Mouse (Mus musculus): ENCODE measurements around the gene Hoxb2. TPM values are rescaled to one million over a fixed set of nuclear protein-coding genes. Genes with fewer than 3 reads are reported as not detected.

Hoxb2 gene
- polyA plus RNA-seq, 1 experiment from 2014 or later, result 4.0 TPM

GRCm38 (mm10) chr11:96317608-96318367 lies 32.5 kb upstream of the Hoxb2 start, which contains the start of gene Hoxb4:
Hoxb4 (plus strand) TSS chr11:96318267.
- H3K27me3 ChIP-seq (replicated peaks), result peaks cover 96% of the 10 kb centered on the region
- peaks cover 16% of the 10 kb centered on the region for H3K4me1 ChIP-seq (replicated peaks)
- ATAC-seq (ENCODE audit: insufficient number of reproducible peaks, low FRiP score), result no peak
- peak within 1 kb of the TSS; percentile 55; the same call in 1 of the 2 replicates for H3K9ac ChIP-seq
- peak within 1 kb of the TSS; percentile 58; the same call in 1 of the 2 replicates for H3K27ac ChIP-seq (ENCODE audit: poor library complexity, severe bottlenecking)
- H3K36me3 ChIP-seq, result no peaks in the 10 kb centered on the region
- H3K4me2 ChIP-seq, result peak within 1 kb of the TSS; percentile 66
- peak within 1 kb of the TSS; percentile 54 for H3K4me3 ChIP-seq
- H3K9me3 ChIP-seq (replicated peaks), result no peaks in the 10 kb centered on the region
- WGBS, result 3% methylated on average over 28 of the region's 28 CpGs

- Histone ChIP-seq H3K9ac (peak overlapping the region; percentile 55; the same call in 1 of the 2 replicates), H3K4me2 (peak overlapping the region; percentile 66), H3K4me1 (replicated peaks) (peaks cover 16% of the 10 kb centered on the region), H3K27ac (ENCODE audit: poor library complexity, severe bottlenecking) (peak overlapping the region; percentile 58; the same call in 1 of the 2 replicates), H3K27me3 (replicated peaks) (peaks cover 96% of the 10 kb centered on the region), H3K4me3 (peak overlapping the region; percentile 54), H3K36me3 (no peaks in the 10 kb centered on the region), H3K9me3 (replicated peaks) (no peaks in the 10 kb centered on the region)
- peak; percentile 74; the same call in 1 of the 2 replicates for ATAC-seq (ENCODE audit: insufficient number of reproducible peaks, low FRiP score)
- under 1% methylated on average over 40 of the region's 45 CpGs for WGBS
Observed at GRCm38 (mm10) chr11:96318368-96319070, 31.8 kb upstream of the Hoxb2 start.

- Histone ChIP-seq H3K36me3 (no peaks in the 10 kb centered on the region), H3K9me3 (replicated peaks) (no peaks in the 10 kb centered on the region), H3K4me1 (replicated peaks) (peaks cover 16% of the 10 kb centered on the region), H3K4me2 (peak overlapping the region; percentile 66), H3K27ac (ENCODE audit: poor library complexity, severe bottlenecking) (peak overlapping the region; percentile 58), H3K27me3 (replicated peaks) (peaks cover 96% of the 10 kb centered on the region), H3K4me3 (peak overlapping the region; percentile 54), H3K9ac (peak overlapping the region; percentile 55; the same call in 1 of the 2 replicates)
- WGBS, result under 1% methylated on average over 34 of the region's 34 CpGs
- ATAC-seq (ENCODE audit: insufficient number of reproducible peaks, low FRiP score), result no peak
Observed at GRCm38 (mm10) chr11:96319071-96319902, 31.0 kb upstream of the Hoxb2 start.

- Histone ChIP-seq H3K4me1 (replicated peaks) (peaks cover 12% of the 10 kb centered on the region), H3K4me2 (peak overlapping the region; percentile 66), H3K9ac (no peak overlapping the region; the same call in 1 of the 2 replicates), H3K4me3 (peak overlapping the region; percentile 54), H3K27me3 (replicated peaks) (peaks cover 96% of the 10 kb centered on the region), H3K9me3 (replicated peaks) (no peaks in the 10 kb centered on the region), H3K27ac (ENCODE audit: poor library complexity, severe bottlenecking) (peak overlapping the region; percentile 52), H3K36me3 (no peaks in the 10 kb centered on the region)
- 1% methylated on average over 29 of the region's 29 CpGs for WGBS
- ATAC-seq (ENCODE audit: insufficient number of reproducible peaks, low FRiP score), result no peak
Observed at GRCm38 (mm10) chr11:96319910-96320309, 30.4 kb upstream of the Hoxb2 start.

GRCm38 (mm10) chr11:96320688-96321087 lies 29.6 kb upstream of the Hoxb2 start:
- no peak overlapping the region for H3K9ac ChIP-seq
- H3K4me3 ChIP-seq, result no peak overlapping the region
- H3K4me2 ChIP-seq, result peak overlapping the region; percentile 27

GRCm38 (mm10) chr11:96321846-96322245 lies 28.5 kb upstream of the Hoxb2 start:
- ATAC-seq (ENCODE audit: insufficient number of reproducible peaks, low FRiP score), result no peak
- Histone ChIP-seq H3K27ac (ENCODE audit: poor library complexity, severe bottlenecking) (no peak overlapping the region), H3K9ac (no peak overlapping the region), H3K4me2 (no peak overlapping the region), H3K9me3 (replicated peaks) (no peaks in the 10 kb centered on the region), H3K4me1 (replicated peaks) (peaks cover 12% of the 10 kb centered on the region), H3K27me3 (replicated peaks) (peaks cover 96% of the 10 kb centered on the region), H3K36me3 (no peaks in the 10 kb centered on the region), H3K4me3 (no peak overlapping the region)
- 28% methylated on average over 5 of the region's 5 CpGs for WGBS

More at GRCm38 (mm10) chr11:96320688-96321087, 29.6 kb upstream of the Hoxb2 start:
- Histone ChIP-seq H3K4me1 (replicated peaks) (peaks cover 12% of the 10 kb centered on the region), H3K9me3 (replicated peaks) (no peaks in the 10 kb centered on the region), H3K27ac (ENCODE audit: poor library complexity, severe bottlenecking) (no peak overlapping the region), H3K36me3 (no peaks in the 10 kb centered on the region), H3K27me3 (replicated peaks) (peaks cover 96% of the 10 kb centered on the region)
- ATAC-seq (ENCODE audit: insufficient number of reproducible peaks, low FRiP score), result no peak
- WGBS, result 7% methylated on average over 17 of the region's 17 CpGs

GRCm38 (mm10) chr11:96322738-96323137 lies 27.6 kb upstream of the Hoxb2 start:
- ATAC-seq (ENCODE audit: insufficient number of reproducible peaks, low FRiP score), result no peak
- H3K4me3 ChIP-seq, result no peak overlapping the region
- 17% methylated on average over 6 of the region's 6 CpGs for WGBS
- peaks cover 12% of the 10 kb centered on the region for H3K4me1 ChIP-seq (replicated peaks)
- H3K27ac ChIP-seq (ENCODE audit: poor library complexity, severe bottlenecking), result no peak overlapping the region
- no peaks in the 10 kb centered on the region for H3K36me3 ChIP-seq
- no peak overlapping the region for H3K9ac ChIP-seq
- no peak overlapping the region for H3K4me2 ChIP-seq
- no peaks in the 10 kb centered on the region for H3K9me3 ChIP-seq (replicated peaks)
- H3K27me3 ChIP-seq (replicated peaks), result peaks cover 98% of the 10 kb centered on the region

- peaks cover 98% of the 10 kb centered on the region for H3K27me3 ChIP-seq (replicated peaks)
- no peak within 1 kb of the TSS for H3K27ac ChIP-seq (ENCODE audit: poor library complexity, severe bottlenecking)
- WGBS, result 19% methylated on average over 10 of the region's 10 CpGs
- H3K9ac ChIP-seq, result no peak within 1 kb of the TSS
- ATAC-seq (ENCODE audit: insufficient number of reproducible peaks, low FRiP score), result no peak
- peaks cover 12% of the 10 kb centered on the region for H3K4me1 ChIP-seq (replicated peaks)
- H3K4me2 ChIP-seq, result no peak within 1 kb of the TSS
- no peaks in the 10 kb centered on the region for H3K9me3 ChIP-seq (replicated peaks)
- H3K36me3 ChIP-seq, result no peaks in the 10 kb centered on the region
- H3K4me3 ChIP-seq, result no peak within 1 kb of the TSS
Observed at GRCm38 (mm10) chr11:96323154-96323553, 27.2 kb upstream of the Hoxb2 start, which contains the start of gene Hoxb3. Hoxb3 (plus strand) TSS chr11:96323326.

GRCm38 (mm10) chr11:96324125-96324524 lies 26.2 kb upstream of the Hoxb2 start:
- Histone ChIP-seq H3K4me2 (no peak overlapping the region), H3K4me3 (no peak overlapping the region), H3K9me3 (replicated peaks) (no peaks in the 10 kb centered on the region), H3K27me3 (replicated peaks) (peaks cover 98% of the 10 kb centered on the region), H3K4me1 (replicated peaks) (peaks cover 6% of the 10 kb centered on the region), H3K9ac (no peak overlapping the region), H3K36me3 (no peaks in the 10 kb centered on the region), H3K27ac (ENCODE audit: poor library complexity, severe bottlenecking) (no peak overlapping the region)
- WGBS, result 4% methylated on average over 5 of the region's 5 CpGs
- no peak for ATAC-seq (ENCODE audit: insufficient number of reproducible peaks, low FRiP score)

- 9% methylated on average over 8 of the region's 8 CpGs for WGBS
- Histone ChIP-seq H3K4me3 (no peak overlapping the region), H3K27me3 (replicated peaks) (peaks cover 98% of the 10 kb centered on the region), H3K9me3 (replicated peaks) (no peaks in the 10 kb centered on the region), H3K4me2 (no peak overlapping the region), H3K4me1 (replicated peaks) (peaks cover 3% of the 10 kb centered on the region; the same call in 1 of the 2 replicates), H3K27ac (ENCODE audit: poor library complexity, severe bottlenecking) (no peak overlapping the region), H3K9ac (no peak overlapping the region), H3K36me3 (no peaks in the 10 kb centered on the region)
- ATAC-seq (ENCODE audit: insufficient number of reproducible peaks, low FRiP score), result no peak
Observed at GRCm38 (mm10) chr11:96324965-96325364, 25.4 kb upstream of the Hoxb2 start.

All from heart, embryonic 12.5 days (tissue).